Mouse (Mus musculus): Measurements from ENCODE around the gene Serpina3f.

Gene Serpina3f

GRCm38 (mm10) chr12:104261041-104261440 lies 46.7 kb downstream of the Serpina3f start:
- no peak for DNase-seq (ENCODE audit: low spot score)

- no peak for DNase-seq (ENCODE audit: low spot score)
These were observed 48.5 kb downstream of the Serpina3f start, which contains the start of gene Serpina3i for GRCm38 (mm10) chr12:104262863-104263262. Serpina3i (plus strand) TSS chr12:104263122.

- no peak for DNase-seq (ENCODE audit: low spot score)
These were observed 52.0 kb downstream of the Serpina3f start for GRCm38 (mm10) chr12:104266374-104266773.
